Mouse (Mus musculus) liver, embryonic 15.5 days (tissue): ENCODE results near the gene Lect2. TPM values are rescaled to one million over a fixed set of nuclear protein-coding genes. Genes with fewer than 3 reads are reported as not detected.
A peak's percentile ranks its signal among the peaks of the same experiment; 100 is the strongest.

Experiments
- ATAC-seq: fragments of 200-750 bp; cut with Nextera tagmentation; 2 replicates; pipeline ENCODE4 v1.8.0; 2017; ENCODE audit warnings: moderate number of reproducible peaks, mild to moderate bottlenecking, moderate library complexity; ENCODE audit not compliant: insufficient read depth
- H3K27ac ChIP-seq: fragments of 300-500 bp; sonication (generic); replicated peaks from 2 replicates; pipeline ENCODE4 v1.5.1; 2015; ENCODE audit warnings: mild to moderate bottlenecking, inconsistent platforms
- H3K27me3 ChIP-seq: fragments of 300-500 bp; sonication (generic); 2 replicates; pipeline ENCODE4 v1.6.1; 2015; ENCODE audit warnings: mild to moderate bottlenecking, inconsistent platforms
- H3K36me3 ChIP-seq: fragments of 300-500 bp; sonication (generic); replicated peaks from 2 replicates; pipeline ENCODE4 v1.6.1; 2015; ENCODE audit warnings: moderate library complexity, mild to moderate bottlenecking, inconsistent platforms
- H3K4me1 ChIP-seq: fragments of 300-500 bp; sonication (generic); replicated peaks from 2 replicates; pipeline ENCODE4 v1.6.1; 2015; ENCODE audit warnings: inconsistent platforms
- H3K4me2 ChIP-seq: fragments of 300-500 bp; sonication (generic); 2 replicates; pipeline ENCODE4 v1.6.1; 2015; ENCODE audit warnings: moderate library complexity, mild to moderate bottlenecking, inconsistent platforms
- H3K4me3 ChIP-seq: fragments of 300-500 bp; sonication (generic); replicated peaks from 2 replicates; pipeline ENCODE4 v1.5.1; 2015; ENCODE audit warnings: mild to moderate bottlenecking, inconsistent platforms
- H3K9ac ChIP-seq: fragments of 300-500 bp; sonication (generic); 2 replicates; pipeline ENCODE4 v1.6.1; 2015; ENCODE audit warnings: moderate library complexity, mild to moderate bottlenecking, inconsistent platforms
- H3K9me3 ChIP-seq: fragments of 300-500 bp; sonication (generic); replicated peaks from 2 replicates; pipeline ENCODE4 v1.6.1; 2016; ENCODE audit warnings: inconsistent platforms
- WGBS: fragments of 180-500 bp; shearing (Covaris S2); methylation state at CpG from one replicate; pipeline ENCODE4 v1.1.7; 2015; ENCODE audit warnings: mixed read lengths; ENCODE audit not compliant: insufficient replicate concordance; 5-methylcytosine and 5-hydroxymethylcytosine counted together
- polyA plus RNA-seq: library from polyadenylated mRNA; unstranded; fragments of >200 nt; fragmentation: Nextera tagmentation; extraction: Ambion mirVana; gene quantifications from 2 replicates; pipeline ENCODE4 v1.2.1, GENCODE M21; 2015

The Lect2 gene
- 50.1 and 52.1 TPM in 2 replicates for polyA plus RNA-seq

DNA sequence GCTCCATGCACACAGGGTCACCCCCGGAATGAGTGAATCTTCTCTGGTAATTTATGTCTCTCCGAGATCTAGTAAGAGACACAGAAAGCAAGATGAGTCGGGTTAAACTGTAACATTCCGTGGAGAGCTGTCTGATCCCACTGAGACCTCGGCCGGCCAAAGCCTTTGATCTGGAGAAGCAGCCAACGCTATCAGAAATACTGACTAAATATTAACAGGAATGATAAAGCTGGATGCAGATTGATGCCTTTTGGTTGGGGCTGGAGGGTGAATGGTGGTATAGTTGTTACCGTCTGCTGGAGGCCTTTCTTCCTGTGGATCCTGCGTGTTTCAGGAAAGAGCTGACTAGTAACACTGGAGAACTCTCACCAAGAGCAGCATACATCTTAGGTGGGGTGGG, at the start of gene Lect2:
Lect2 (minus strand) TSS at position 102 of the 400 bp plus-strand sequence.
- Histone ChIP-seq H3K27me3 (no peaks in the 10 kb centered on the region), H3K36me3 (no peaks in the 10 kb centered on the region), H3K4me3 (peak within 1 kb of the TSS; percentile 22), H3K27ac (no peak within 1 kb of the TSS), H3K4me2 (peak within 1 kb of the TSS; percentile 32), H3K9ac (no peak within 1 kb of the TSS), H3K4me1 (peaks cover 7% of the 10 kb centered on the region), H3K9me3 (no peaks in the 10 kb centered on the region)
- WGBS: 53% methylated on average over 9 of the region's 9 CpGs
- no peak for ATAC-seq

DNA sequence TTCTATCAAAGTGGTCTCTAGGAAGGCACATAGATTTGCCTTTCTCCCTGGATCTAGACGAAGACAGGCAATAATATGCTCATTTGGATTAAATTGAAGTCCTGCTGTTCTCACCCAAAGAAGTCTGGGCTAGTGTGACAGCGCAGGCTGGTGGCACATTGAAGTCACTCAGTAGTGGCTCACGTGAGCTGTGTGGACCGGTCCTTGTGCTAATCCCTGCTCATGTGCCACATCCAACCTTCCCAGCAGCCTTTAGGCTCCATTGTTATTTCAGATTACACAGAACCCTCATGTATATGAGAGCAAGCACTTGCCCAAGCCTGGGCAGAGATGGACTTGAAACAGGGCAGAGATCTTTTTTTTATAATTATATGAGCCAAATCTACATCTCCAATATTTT, 49.0 kb upstream of the Lect2 start:
- H3K4me1 ChIP-seq: no peaks in the 10 kb centered on the region
- WGBS: 71% methylated on average over 4 of the region's 4 CpGs

DNA sequence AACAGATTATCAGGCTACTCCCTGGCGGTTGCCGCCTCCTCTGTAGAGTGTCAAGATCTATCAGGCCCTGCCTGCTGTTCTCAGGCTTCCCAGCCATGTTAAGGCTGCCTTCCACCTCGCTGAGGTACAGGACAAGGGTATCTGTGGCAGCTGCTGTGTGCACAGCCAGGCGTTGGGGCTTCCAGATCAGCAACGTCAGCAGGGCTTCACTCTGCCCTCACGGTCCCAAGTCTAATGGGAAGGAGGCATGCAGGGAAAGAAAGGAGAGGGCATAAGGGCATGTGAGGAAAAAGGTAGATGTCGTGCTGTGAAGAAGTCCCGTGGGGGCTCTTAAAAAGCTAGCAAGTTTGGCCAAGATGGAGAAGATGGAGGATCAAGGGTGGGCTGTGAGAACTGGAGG, 46.9 kb upstream of the Lect2 start:
- no peaks in the 10 kb centered on the region for H3K36me3 ChIP-seq
- H3K27me3 ChIP-seq: no peaks in the 10 kb centered on the region
- 57% methylated on average over 8 of the region's 8 CpGs for WGBS
- H3K4me1 ChIP-seq: no peaks in the 10 kb centered on the region
- no peak overlapping the region for H3K27ac ChIP-seq
- ATAC-seq: no peak
- no peak overlapping the region for H3K4me3 ChIP-seq
- H3K4me2 ChIP-seq: no peak overlapping the region
- no peaks in the 10 kb centered on the region for H3K9me3 ChIP-seq
- H3K9ac ChIP-seq: no peak overlapping the region

More for the DNA sequence above, 49.0 kb upstream of the Lect2 start:
- Histone ChIP-seq H3K4me3 (no peak overlapping the region), H3K27me3 (no peaks in the 10 kb centered on the region), H3K9me3 (no peaks in the 10 kb centered on the region), H3K36me3 (no peaks in the 10 kb centered on the region), H3K27ac (no peak overlapping the region), H3K9ac (no peak overlapping the region), H3K4me2 (no peak overlapping the region)
- no peak for ATAC-seq

DNA sequence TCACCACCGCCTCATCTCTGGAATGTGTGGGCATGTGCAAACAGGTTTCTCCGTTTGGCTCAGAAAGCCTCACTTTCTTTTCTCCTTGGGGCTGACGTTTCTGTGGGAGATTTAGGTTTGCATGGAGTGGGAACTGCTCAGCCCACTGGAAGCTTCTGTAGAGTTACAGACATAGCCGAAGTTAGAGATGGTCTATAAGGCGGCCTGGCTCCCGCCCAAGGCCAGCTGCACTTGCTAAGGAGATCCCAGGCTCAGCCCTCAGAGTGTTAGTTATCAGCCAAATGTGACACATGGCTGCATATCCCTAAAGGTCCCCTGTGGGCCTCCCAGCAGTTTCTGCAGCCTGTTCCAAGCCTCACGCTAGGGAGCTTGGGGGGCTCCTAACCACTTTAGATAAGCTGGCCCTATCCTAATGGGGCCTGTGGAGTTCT, 45.7 kb upstream of the Lect2 start:
- Histone ChIP-seq H3K9ac (no peak overlapping the region), H3K27me3 (no peaks in the 10 kb centered on the region), H3K4me3 (no peak overlapping the region), H3K9me3 (no peaks in the 10 kb centered on the region), H3K4me2 (no peak overlapping the region), H3K36me3 (no peaks in the 10 kb centered on the region), H3K4me1 (no peaks in the 10 kb centered on the region; the same call in 1 of the 2 replicates), H3K27ac (no peak overlapping the region)
- WGBS: 56% methylated on average over 7 of the region's 7 CpGs
- no peak for ATAC-seq

DNA sequence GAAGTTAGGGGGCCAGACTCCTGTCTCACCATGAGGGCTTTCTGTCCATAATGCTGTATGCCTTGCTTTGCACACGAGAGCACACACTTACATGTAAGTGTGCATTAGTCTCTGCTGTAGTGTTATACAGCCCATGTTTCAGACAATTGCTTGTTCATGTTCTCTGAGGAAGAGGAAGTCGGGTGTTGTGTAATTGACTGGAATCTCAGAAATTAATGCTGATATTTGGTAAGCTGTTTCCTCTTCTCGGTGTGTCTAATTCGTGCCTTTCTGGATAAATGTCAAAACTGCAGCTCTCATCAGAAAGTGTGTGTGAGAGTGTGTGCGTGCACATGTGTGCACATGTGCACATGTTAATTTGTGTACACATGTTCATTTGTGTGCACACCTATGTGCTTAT, 44.9 kb upstream of the Lect2 start:
- H3K9ac ChIP-seq: no peak overlapping the region
- H3K27ac ChIP-seq: no peak overlapping the region
- H3K4me1 ChIP-seq: no peaks in the 10 kb centered on the region; the same call in 1 of the 2 replicates
- no peak for ATAC-seq
- no peaks in the 10 kb centered on the region for H3K27me3 ChIP-seq
- H3K4me3 ChIP-seq: no peak overlapping the region
- no peaks in the 10 kb centered on the region for H3K9me3 ChIP-seq
- no peaks in the 10 kb centered on the region for H3K36me3 ChIP-seq
- WGBS: 33% methylated on average over 5 of the region's 5 CpGs
- no peak overlapping the region for H3K4me2 ChIP-seq

DNA sequence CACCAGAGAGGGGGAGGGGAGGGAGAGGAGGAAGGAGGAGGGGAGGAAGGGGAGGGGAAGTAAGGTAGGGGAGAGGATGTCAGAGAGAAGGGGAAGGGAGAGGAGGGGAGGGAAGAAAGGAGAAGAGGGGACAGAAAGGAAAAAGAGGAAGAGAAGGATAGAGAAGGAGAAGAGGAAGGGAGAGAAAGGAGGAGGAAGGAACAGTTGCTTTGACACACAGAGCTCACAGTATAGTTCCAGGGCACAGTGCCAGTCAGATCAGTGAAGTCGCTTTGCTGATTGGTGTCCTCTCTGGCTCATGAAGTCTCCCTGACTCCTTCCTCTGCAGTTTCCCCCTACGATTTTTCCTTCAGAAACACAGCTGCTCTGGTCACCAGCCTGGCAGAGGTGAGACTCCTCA, 43.6 kb upstream of the Lect2 start:
- Histone ChIP-seq H3K9ac (no peak overlapping the region), H3K27me3 (no peaks in the 10 kb centered on the region), H3K4me1 (no peaks in the 10 kb centered on the region; the same call in 1 of the 2 replicates), H3K4me3 (no peak overlapping the region), H3K9me3 (no peaks in the 10 kb centered on the region), H3K4me2 (no peak overlapping the region), H3K27ac (no peak overlapping the region), H3K36me3 (no peaks in the 10 kb centered on the region)
- no peak for ATAC-seq
- WGBS: 38% methylated on average over 2 of the region's 2 CpGs

DNA sequence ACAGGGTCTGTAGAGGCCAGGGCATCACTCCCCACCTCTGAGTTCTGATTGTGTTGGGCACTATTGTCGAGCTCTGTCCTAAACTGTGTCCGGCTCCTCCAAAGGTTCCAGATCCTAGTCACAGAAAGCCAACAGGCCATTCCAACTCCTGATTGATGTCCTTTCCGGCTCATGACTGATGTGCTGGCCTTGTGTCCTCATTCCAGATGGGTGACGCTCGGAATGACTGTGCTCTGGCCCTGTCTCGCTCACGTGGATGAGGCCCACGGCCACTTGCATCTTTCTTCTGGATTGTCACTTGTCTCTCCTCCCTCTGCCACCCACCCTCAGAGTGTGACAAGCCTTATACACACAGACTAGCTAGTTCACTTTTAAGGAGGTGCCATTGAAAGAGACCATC, 42.9 kb upstream of the Lect2 start:
- H3K9me3 ChIP-seq: no peaks in the 10 kb centered on the region
- no peak for ATAC-seq
- no peak overlapping the region for H3K9ac ChIP-seq
- no peaks in the 10 kb centered on the region for H3K36me3 ChIP-seq
- no peaks in the 10 kb centered on the region for H3K27me3 ChIP-seq
- no peak overlapping the region for H3K27ac ChIP-seq
- H3K4me1 ChIP-seq: no peaks in the 10 kb centered on the region; the same call in 1 of the 2 replicates
- WGBS: 70% methylated on average over 8 of the region's 8 CpGs
- no peak overlapping the region for H3K4me2 ChIP-seq
- H3K4me3 ChIP-seq: no peak overlapping the region

DNA sequence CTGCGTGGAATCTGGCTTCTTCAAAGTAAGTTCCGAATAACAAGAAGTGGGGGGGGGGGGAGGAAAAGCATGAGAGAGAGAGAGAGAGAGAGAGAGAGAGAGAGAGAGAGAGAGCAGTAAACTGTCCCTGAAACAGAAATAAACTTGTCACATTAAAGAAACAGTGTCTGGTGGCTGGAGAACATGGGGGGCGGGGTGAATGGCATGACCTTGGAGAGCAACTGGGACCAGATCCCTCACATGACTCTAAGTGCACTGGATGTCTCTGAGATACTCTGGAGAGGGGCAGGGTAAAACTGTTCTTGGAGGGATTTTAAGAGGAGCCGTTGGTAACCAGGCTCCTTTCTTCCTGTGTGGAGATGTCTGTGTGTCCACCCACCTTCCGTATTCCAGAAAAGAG, 41.9 kb upstream of the Lect2 start:
- no peak for ATAC-seq
- H3K4me1 ChIP-seq: no peaks in the 10 kb centered on the region; the same call in 1 of the 2 replicates
- no peaks in the 10 kb centered on the region for H3K36me3 ChIP-seq
- H3K4me3 ChIP-seq: no peak overlapping the region
- no peak overlapping the region for H3K4me2 ChIP-seq
- no peak overlapping the region for H3K9ac ChIP-seq
- no peak overlapping the region for H3K27ac ChIP-seq
- no peaks in the 10 kb centered on the region for H3K27me3 ChIP-seq
- WGBS: 74% methylated on average over 5 of the region's 5 CpGs
- H3K9me3 ChIP-seq: no peaks in the 10 kb centered on the region

DNA sequence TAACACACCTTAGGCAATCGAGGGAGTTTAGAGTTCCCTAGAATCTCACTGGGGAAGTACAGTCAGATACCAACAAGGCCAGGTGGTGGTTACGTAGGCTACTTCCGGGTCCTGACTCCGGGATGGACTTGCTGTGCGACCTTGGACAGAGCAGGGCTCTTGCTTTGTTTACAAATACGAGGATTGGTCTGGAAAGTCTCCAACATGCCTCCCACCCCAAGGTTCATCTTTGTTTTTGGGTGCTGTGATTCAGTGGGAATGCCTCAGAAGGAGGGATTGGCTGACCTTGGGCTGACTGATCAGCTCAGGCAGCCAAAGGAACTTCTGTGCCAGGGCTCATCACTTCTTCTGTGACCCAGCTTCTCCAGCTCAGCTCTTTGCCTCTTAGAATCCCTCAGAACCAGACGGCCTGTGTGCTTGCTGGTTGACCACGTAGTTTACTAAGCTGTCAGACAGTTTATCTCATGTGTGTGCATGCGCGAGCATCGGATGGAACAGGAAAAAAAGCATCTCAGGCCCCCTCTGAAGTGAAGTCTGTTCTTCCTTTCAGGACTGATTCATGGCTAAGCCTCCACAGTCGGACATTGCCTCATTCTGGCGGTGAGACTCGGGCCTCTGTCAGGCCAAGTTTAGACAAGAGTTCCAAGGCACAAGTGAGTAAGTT, 40.3 kb upstream of the Lect2 start:
- no peak overlapping the region for H3K9ac ChIP-seq
- no peak overlapping the region for H3K4me3 ChIP-seq
- no peaks in the 10 kb centered on the region for H3K36me3 ChIP-seq
- no peak for ATAC-seq
- 59% methylated on average over 14 of the region's 14 CpGs for WGBS
- no peaks in the 10 kb centered on the region; the same call in 1 of the 2 replicates for H3K4me1 ChIP-seq
- no peaks in the 10 kb centered on the region for H3K27me3 ChIP-seq
- H3K4me2 ChIP-seq: no peak overlapping the region
- H3K9me3 ChIP-seq: no peaks in the 10 kb centered on the region
- no peak overlapping the region for H3K27ac ChIP-seq

DNA sequence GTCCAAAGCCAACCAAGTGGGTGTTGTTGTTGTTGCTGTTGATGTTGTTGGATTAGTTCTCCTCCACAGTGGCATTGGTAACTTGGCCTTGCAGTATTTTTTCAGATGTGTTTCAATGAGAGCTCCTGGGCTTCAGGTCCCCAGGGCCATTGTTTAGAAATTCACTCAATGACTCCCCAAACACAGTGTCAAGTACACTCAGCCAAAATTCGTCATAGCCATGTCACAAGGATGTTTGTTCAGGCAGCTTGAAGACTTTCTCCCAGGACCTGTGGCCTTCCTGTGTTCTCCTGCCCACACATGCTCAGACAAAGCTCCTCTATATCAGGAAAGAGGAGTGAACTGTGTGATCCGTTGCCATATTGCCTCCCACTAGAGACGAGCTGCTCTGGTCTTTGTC, 37.7 kb upstream of the Lect2 start:
- H3K4me2 ChIP-seq: no peak overlapping the region
- H3K27ac ChIP-seq: no peak overlapping the region

DNA sequence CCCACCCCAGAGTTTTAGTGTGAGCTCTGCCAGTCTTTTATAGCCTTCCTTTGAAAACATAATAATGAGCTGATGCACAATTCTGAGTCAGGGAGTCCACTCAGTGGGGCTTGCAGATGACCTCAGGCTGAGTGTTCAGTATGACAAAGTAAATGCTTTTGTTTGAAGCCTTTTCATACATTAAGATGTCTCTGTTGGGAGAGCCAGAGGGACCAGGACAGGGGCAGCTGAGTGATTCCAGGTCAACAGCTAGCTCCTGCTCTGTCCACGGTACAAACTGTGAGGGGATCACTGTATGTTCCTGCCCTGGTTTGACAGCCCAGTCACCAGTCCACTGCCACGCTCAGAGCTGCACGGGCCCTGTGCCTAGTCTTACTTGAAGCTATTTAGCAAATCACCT, 34.4 kb upstream of the Lect2 start:
- H3K27ac ChIP-seq: no peak overlapping the region
- H3K4me1 ChIP-seq: peaks cover 4% of the 10 kb centered on the region; the same call in 1 of the 2 replicates
- no peaks in the 10 kb centered on the region for H3K27me3 ChIP-seq
- no peak for ATAC-seq
- H3K9me3 ChIP-seq: no peaks in the 10 kb centered on the region
- 54% methylated on average over 3 of the region's 3 CpGs for WGBS
- no peak overlapping the region for H3K4me3 ChIP-seq
- H3K9ac ChIP-seq: no peak overlapping the region
- H3K36me3 ChIP-seq: no peaks in the 10 kb centered on the region
- H3K4me2 ChIP-seq: no peak overlapping the region

More for the DNA sequence above, 37.7 kb upstream of the Lect2 start:
- Histone ChIP-seq H3K4me3 (no peak overlapping the region), H3K9ac (no peak overlapping the region), H3K36me3 (no peaks in the 10 kb centered on the region), H3K27me3 (no peaks in the 10 kb centered on the region), H3K9me3 (no peaks in the 10 kb centered on the region), H3K4me1 (peaks cover 4% of the 10 kb centered on the region)
- no peak for ATAC-seq
- 53% methylated on average over 3 of the region's 3 CpGs for WGBS

DNA sequence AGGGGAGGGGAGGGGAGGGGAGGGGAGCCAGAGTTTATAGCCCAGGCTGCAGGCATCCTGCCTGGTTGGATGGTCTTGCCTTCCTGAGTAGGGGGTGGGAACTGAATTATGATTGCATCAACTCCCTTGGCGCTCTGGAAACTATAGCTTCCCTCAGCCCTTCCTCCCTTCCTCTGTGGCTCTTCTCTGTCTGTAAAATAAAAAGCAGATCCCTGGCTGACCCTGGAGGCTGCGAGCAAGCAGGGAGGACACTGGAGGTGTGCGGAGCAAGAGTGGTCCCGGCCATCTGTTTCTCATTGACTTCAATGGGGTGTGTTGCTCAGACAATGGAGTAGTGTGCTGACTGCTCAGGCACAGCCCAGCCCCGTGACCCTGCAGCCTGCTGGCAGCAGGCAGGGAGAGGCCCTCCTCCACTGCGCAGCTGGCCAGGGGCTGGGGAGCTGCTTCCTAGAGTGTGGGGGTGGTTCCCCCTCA, 33.7 kb upstream of the Lect2 start:
- no peak overlapping the region for H3K9ac ChIP-seq
- H3K9me3 ChIP-seq: no peaks in the 10 kb centered on the region
- no peak overlapping the region for H3K4me2 ChIP-seq
- no peak for ATAC-seq
- H3K4me3 ChIP-seq: no peak overlapping the region
- H3K36me3 ChIP-seq: no peaks in the 10 kb centered on the region
- no peaks in the 10 kb centered on the region for H3K27me3 ChIP-seq
- peaks cover 4% of the 10 kb centered on the region; the same call in 1 of the 2 replicates for H3K4me1 ChIP-seq
- WGBS: 8% methylated on average over 6 of the region's 6 CpGs
- H3K27ac ChIP-seq: no peak overlapping the region
